Mouse (Mus musculus): ENCODE results near the gene Immp2l.

Immp2l gene

GRCm38 (mm10) chr12:41047085-41047766, 23.3 kb downstream of the Immp2l start:
- DNase-seq (ENCODE audit: extremely low spot score, low spot score), result no peak

- DNase-seq (ENCODE audit: extremely low spot score, low spot score), result no peak
These were observed 27.1 kb downstream of the Immp2l start for GRCm38 (mm10) chr12:41050945-41051344.

GRCm38 (mm10) chr12:41052897-41053296, 29.0 kb downstream of the Immp2l start:
- no peak for DNase-seq (ENCODE audit: extremely low spot score, low spot score)

- no peak for DNase-seq (ENCODE audit: extremely low spot score, low spot score)
These were observed 30.3 kb downstream of the Immp2l start for GRCm38 (mm10) chr12:41054006-41054791.

- DNase-seq (ENCODE audit: extremely low spot score, low spot score), result no peak
These were observed 32.1 kb downstream of the Immp2l start for GRCm38 (mm10) chr12:41055941-41056340.

GRCm38 (mm10) chr12:41063281-41063680, 39.4 kb downstream of the Immp2l start:
- no peak for DNase-seq (ENCODE audit: extremely low spot score, low spot score)

GRCm38 (mm10) chr12:41081843-41082242, 58.0 kb downstream of the Immp2l start:
- DNase-seq (ENCODE audit: extremely low spot score, low spot score), result no peak

GRCm38 (mm10) chr12:41084370-41085089, 60.6 kb downstream of the Immp2l start:
- no peak for DNase-seq (ENCODE audit: extremely low spot score, low spot score)

- DNase-seq (ENCODE audit: extremely low spot score, low spot score), result no peak
These were observed 66.1 kb downstream of the Immp2l start for GRCm38 (mm10) chr12:41089931-41090366.

GRCm38 (mm10) chr12:41090771-41091170, 66.9 kb downstream of the Immp2l start:
- DNase-seq (ENCODE audit: extremely low spot score, low spot score), result no peak

GRCm38 (mm10) chr12:41091316-41091715, 67.4 kb downstream of the Immp2l start:
- no peak for DNase-seq (ENCODE audit: extremely low spot score, low spot score)

- no peak for DNase-seq (ENCODE audit: extremely low spot score, low spot score)
These were observed 72.2 kb downstream of the Immp2l start for GRCm38 (mm10) chr12:41096045-41096444.

GRCm38 (mm10) chr12:41097406-41097805, 73.5 kb downstream of the Immp2l start:
- DNase-seq (ENCODE audit: extremely low spot score, low spot score), result no peak

GRCm38 (mm10) chr12:41109011-41109410, 85.1 kb downstream of the Immp2l start:
- DNase-seq (ENCODE audit: extremely low spot score, low spot score), result no peak

GRCm38 (mm10) chr12:41111456-41111855, 87.6 kb downstream of the Immp2l start:
- no peak for DNase-seq (ENCODE audit: extremely low spot score, low spot score)

- no peak for DNase-seq (ENCODE audit: extremely low spot score, low spot score)
These were observed 88.2 kb downstream of the Immp2l start for GRCm38 (mm10) chr12:41112137-41112536.

- no peak for DNase-seq (ENCODE audit: extremely low spot score, low spot score)
These were observed 94.5 kb downstream of the Immp2l start for GRCm38 (mm10) chr12:41118358-41118757.

- no peak for DNase-seq (ENCODE audit: extremely low spot score, low spot score)
These were observed 95.8 kb downstream of the Immp2l start for GRCm38 (mm10) chr12:41119657-41120056.

GRCm38 (mm10) chr12:41123207-41123606, 99.3 kb downstream of the Immp2l start:
- DNase-seq (ENCODE audit: extremely low spot score, low spot score), result no peak

GRCm38 (mm10) chr12:41134885-41135284, 111.0 kb downstream of the Immp2l start:
- no peak for DNase-seq (ENCODE audit: extremely low spot score, low spot score)

- no peak for DNase-seq (ENCODE audit: extremely low spot score, low spot score)
These were observed 135.7 kb downstream of the Immp2l start for GRCm38 (mm10) chr12:41159543-41159942.

GRCm38 (mm10) chr12:41167802-41168201, 143.9 kb downstream of the Immp2l start:
- DNase-seq (ENCODE audit: extremely low spot score, low spot score), result no peak

Measured in neural tube, embryonic 10.5 days (tissue).